Mouse (Mus musculus) telencephalon, adult 2 months (tissue): ENCODE data around the gene Eif4g1.

ENCODE experiments used
- DNase-seq: peaks from one replicate; pipeline ENCODE4 v3.0.0-alpha.2; 2011; ENCODE audit warnings: low read depth, low spot score

The Eif4g1 gene

GRCm38 (mm10) chr16:20672500-20672902 is 4.4 kb downstream of the Eif4g1 start:
- peak; percentile 93 for DNase-seq

GRCm38 (mm10) chr16:20672965-20673705 is 5.0 kb downstream of the Eif4g1 start:
- DNase-seq, result no peak

- no peak for DNase-seq
Observed at GRCm38 (mm10) chr16:20673706-20674303, 5.7 kb downstream of the Eif4g1 start.

- no peak for DNase-seq
Observed at GRCm38 (mm10) chr16:20675213-20675612, 7.1 kb downstream of the Eif4g1 start.

DNA sequence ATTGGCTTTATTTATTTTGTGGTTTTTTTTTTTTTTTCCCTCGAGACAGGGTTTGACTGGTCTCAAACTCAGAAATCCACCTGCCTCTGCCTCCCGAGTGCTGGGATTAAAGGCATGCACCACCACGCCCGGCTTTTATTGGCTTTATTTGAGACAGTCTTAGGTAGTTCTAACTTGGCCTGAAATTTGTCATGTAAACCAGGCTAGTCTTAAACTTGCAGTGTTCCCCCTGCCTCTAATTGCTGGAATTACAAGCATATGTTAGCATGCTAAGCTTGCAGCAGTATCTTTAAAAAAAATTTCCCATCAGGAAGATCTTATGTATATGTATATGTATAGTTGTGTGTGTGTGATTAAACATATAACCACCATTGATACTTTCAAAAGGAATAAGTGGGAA is 8.6 kb downstream of the Eif4g1 start:
- no peak for DNase-seq

GRCm38 (mm10) chr16:20677380-20677779 is 9.3 kb downstream of the Eif4g1 start:
- no peak for DNase-seq

DNA sequence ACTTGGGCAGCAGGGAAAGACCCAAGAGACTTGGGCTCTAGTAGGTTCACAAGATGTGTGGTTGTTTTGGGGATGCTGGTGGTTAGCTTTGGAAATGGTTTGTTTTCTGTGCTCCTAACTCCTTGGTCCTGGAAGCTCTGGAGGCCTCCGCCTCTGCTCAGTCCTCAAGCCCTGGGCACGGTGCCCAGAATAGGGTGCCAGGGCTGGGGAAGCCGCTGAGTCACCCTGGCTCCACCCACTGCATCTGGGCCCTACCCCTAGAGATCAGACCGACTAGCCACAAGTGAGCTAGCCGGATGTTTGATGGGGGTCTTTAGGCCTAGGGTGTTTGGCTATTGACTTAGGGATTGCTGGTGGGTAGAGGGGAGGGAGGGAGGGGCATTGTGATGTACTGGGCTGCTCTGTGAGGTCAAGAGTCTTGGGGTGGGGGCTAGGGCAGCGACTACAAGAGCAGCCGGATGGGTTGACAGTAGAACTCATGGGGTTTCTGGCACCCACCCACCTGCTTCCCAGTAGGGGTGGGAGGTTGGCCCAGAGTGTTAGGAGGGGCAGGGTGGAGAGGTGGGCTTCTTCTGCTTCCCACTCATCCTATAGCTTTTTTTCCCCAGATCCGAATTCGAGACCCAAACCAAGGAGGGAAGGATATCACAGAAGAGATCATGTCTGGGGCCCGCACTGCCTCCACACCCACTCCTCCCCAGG is 10.0 kb downstream of the Eif4g1 start:
- no peak for DNase-seq

DNA sequence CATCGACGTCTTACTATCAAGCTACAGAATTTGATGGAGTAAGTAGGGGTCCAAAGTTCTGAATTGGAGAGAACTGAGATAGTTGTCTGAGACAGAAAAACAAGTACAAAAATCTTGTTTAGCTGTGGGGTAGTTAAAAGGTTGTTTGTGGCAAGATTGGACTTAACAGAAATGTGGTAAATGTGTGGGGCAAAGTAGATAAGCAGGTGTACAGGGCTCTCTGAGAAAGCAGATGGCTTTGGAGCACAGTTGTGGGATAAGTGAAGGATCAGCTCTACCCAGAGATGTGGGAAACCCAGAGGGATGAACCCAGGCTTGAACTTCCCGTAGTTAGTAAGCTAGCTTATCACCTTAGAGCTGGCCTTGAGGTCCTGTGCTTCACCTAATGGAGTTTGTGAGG is 22.7 kb downstream of the Eif4g1 start:
- no peak for DNase-seq

DNA sequence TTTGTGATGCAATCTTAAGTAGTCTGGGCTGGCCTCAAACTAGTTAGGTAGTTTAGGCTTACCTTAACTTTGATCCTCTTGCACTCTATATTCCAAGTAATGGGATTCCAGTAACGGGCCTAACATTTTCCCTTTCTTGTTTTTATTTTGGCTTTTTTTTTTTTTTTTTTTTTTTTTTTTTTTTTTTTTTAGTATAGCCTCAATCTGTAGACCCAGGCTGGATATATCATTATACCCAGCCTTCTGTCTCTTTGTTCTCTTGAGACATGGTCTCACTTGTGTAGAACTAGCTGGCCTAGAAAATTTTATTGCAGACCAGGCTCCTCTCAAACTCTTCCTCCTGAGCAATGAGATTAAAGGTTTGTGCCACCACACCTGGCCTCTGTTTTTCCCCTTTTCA is 23.5 kb downstream of the Eif4g1 start:
- no peak for DNase-seq

GRCm38 (mm10) chr16:20692241-20692965 is 24.3 kb downstream of the Eif4g1 start:
- DNase-seq, result no peak

DNA sequence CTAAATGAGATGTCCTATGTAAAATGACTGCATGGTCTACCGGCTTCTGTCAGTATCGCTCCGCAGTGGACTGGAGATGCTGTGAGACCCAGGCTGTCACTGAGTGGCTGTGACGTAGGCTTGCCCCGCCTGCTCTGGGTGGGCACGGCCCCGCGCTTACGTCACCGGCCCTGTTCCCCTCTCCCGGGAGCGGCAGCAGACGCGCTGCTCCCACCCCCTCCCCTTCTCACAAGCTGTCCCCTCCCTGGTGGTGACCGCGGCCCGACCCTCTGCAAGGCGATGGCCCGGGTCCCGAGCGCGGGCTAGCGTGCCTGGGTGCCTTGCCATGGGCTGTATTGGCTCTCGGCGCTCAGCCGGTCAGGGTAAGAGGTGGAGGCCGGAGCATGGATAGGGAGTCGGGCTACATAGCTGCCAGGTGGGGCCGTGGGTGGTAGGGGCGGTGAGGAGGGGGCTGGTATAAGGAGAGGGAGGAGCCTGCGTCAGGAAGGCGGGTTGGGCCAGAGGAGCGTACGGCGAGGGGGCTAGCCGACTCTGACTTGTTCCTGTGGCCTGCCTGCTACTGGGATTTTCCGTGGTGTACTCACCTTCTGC is 25.1 kb downstream of the Eif4g1 start, which contains the start of gene Fam131a:
TSS of gene Fam131a (plus strand) at position 131 of the 591 bp plus-strand sequence.
- peak; percentile 90 for DNase-seq

DNA sequence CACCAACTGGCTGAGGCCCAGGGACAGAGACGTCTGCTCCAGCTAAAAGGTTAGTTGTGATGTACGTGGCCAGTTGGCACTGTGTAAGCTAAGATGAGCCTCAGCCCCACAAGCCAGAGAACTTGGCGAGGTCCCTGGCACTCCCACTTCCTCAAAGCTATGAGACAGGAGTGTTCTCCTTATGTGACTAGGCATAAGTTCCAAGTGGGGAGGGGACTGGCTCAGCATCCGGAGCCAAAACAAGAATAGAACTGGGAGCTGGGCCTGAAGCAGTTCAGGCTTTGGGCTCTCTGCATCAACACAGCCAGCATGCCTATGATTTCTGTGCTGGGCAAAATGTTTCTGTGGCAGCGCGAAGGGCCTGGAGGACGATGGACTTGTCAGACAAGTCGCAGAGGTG is 26.7 kb downstream of the Eif4g1 start:
- peak; percentile 93 for DNase-seq

- peak; percentile 91 for DNase-seq
Observed at GRCm38 (mm10) chr16:20695622-20696323, 27.7 kb downstream of the Eif4g1 start.

GRCm38 (mm10) chr16:20699266-20699665 is 31.2 kb downstream of the Eif4g1 start:
- DNase-seq, result no peak

- DNase-seq, result no peak
Observed at GRCm38 (mm10) chr16:20700036-20700435, 31.9 kb downstream of the Eif4g1 start.

- DNase-seq, result no peak
Observed at GRCm38 (mm10) chr16:20701316-20701715, 33.2 kb downstream of the Eif4g1 start.

- DNase-seq, result no peak
Observed at GRCm38 (mm10) chr16:20701729-20702521, 33.8 kb downstream of the Eif4g1 start.

- DNase-seq, result no peak
Observed at GRCm38 (mm10) chr16:20702522-20702893, 34.4 kb downstream of the Eif4g1 start.

- DNase-seq, result no peak
Observed at GRCm38 (mm10) chr16:20703071-20703470, 35.0 kb downstream of the Eif4g1 start.

DNA sequence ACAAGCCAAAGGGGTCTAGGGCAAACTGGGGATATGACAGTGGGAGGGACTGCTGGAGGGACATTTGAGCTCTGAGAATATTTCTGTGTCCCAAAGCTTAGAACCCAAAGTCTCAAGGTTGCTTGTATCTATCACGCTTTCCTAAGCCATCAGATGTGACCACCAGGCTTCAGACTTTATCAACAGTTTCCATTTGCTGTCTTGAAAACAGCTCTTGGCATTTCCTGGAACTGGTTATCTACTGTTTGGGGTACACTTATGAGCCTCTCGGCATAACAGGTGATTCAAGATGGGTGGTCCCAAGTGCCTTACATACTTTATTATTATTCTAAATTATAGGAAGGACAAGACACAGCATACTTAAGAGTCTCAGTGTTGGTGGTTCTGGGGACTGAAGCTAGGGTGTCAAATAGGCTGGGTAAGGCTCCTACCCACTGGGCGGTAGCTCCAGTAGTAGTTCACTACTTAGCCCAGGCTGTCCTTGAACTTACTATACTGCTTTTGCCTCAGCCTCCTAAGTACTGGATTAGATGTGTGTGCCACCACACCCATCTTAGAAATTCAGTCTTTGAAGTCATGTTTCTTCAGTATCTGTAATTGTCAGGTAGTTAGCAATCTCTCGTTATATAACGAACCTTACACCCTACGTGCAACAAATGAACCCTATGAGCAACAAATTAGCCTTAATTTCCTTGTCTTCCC is 35.7 kb downstream of the Eif4g1 start:
- no peak for DNase-seq
